Mouse (Mus musculus): ENCODE measurements around the gene Hoxa2.

Hoxa2 gene

DNA sequence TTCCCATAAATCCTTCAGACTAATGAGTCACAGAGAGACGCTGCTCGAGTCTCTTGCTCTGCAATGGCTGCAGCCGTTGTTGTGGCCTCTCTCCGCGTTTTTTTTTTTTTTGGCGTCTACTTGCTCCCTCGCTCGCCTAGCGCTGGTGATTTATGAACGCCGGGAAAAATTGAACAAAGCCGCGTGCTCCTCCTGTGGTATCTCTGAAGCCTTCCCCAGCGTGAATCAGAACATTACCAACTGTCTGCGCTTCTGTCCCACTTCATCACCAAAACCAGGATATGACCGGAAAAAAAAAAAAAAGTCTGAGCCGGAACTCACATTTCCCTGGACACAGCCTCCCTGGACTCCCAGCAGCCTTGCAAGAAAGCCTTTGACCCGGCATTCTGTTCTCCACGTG, 20.6 kb upstream of the Hoxa2 start:
- H3K27me3 ChIP-seq (ENCODE audit: insufficient read depth, low read length) = peaks cover 99% of the 10 kb centered on the region
- H3K4me1 ChIP-seq (replicated peaks; ENCODE audit: low read depth, low read length) = peaks cover 18% of the 10 kb centered on the region
- no peaks in the 10 kb centered on the region for H3K36me3 ChIP-seq (ENCODE audit: insufficient read depth, low read length)
- no peak overlapping the region for H3K4me3 ChIP-seq (replicated peaks; ENCODE audit: low read length)
- no peak for TF ChIP-seq POU5F1 (IDR thresholded peaks at IDR 0.05; ENCODE audit: borderline replicate concordance, low read length)
- no peak for TF ChIP-seq NANOG (IDR thresholded peaks at IDR 0.05; ENCODE audit: borderline replicate concordance, low read length)
- no peak for TF ChIP-seq CTCF (conservative IDR thresholded peaks at IDR 0.05; ENCODE audit: low read length)
- no peaks in the 10 kb centered on the region for H3K9me3 ChIP-seq (ENCODE audit: low read length)

DNA sequence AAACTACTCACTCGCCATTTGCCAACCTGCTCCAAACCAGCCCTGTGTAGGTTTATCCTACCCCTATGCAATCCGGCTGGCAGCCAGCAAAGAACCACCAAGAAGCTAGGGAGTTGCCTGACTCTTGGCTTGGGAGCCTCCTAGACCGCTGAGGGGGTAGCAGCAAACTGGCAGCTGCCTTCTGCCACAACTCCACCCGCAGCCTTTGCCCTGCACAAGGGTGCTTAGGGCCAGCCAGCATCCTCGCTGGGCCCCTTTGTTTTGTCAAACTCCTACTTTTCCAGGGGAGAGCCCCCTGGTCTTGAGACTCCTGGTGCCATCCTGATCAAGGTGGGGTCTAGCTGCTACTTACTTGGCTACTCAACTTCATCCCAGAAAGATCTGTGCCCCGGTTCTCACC, 20.0 kb upstream of the Hoxa2 start:
- no peak overlapping the region for H3K4me3 ChIP-seq (replicated peaks; ENCODE audit: low read length)
- peaks cover 99% of the 10 kb centered on the region for H3K27me3 ChIP-seq (ENCODE audit: insufficient read depth, low read length)
- TF ChIP-seq NANOG (IDR thresholded peaks at IDR 0.05; ENCODE audit: borderline replicate concordance, low read length) = no peak
- TF ChIP-seq CTCF (conservative IDR thresholded peaks at IDR 0.05; ENCODE audit: low read length) = no peak
- TF ChIP-seq POU5F1 (IDR thresholded peaks at IDR 0.05; ENCODE audit: borderline replicate concordance, low read length) = no peak
- H3K9me3 ChIP-seq (ENCODE audit: low read length) = no peaks in the 10 kb centered on the region
- no peaks in the 10 kb centered on the region for H3K36me3 ChIP-seq (ENCODE audit: insufficient read depth, low read length)
- H3K4me1 ChIP-seq (replicated peaks; ENCODE audit: low read depth, low read length) = peaks cover 20% of the 10 kb centered on the region

DNA sequence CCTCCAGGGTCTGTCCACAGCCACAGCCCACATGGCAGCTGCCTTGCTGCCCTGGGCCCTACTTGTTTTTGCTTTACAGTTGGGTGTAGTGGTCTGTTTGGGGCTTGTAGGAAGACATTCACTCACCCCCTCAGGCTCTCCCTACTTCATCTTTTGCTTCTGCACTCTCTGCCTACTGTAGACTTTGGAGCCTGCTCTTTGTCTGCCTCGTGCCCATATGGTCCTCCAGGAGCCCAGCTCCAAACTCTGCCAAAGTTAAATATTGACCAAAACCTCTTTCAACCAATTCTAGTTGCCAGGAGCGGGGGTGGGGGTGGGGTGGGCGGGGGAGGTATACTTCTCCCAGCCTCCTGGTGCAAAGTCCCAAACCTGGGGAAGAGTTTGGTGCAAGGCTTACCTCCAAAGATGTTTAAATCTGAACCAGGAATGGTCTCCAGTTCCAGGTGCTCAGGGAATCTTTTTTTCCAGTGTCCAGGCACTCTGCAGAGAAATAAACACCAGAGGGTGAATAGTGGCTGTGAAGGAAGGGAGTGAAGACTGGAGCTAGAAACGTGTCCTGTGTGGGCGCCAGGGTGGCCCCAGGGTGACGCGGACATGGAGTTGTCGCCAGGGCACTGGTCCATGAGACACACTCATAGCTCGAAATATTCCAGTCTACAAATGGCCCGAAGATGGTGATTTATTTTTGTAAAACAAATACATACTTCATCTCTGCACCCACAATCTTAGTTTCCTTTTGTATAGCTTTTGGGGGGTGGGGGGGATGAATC, 18.9 kb upstream of the Hoxa2 start:
- Histone ChIP-seq H3K9me3 (ENCODE audit: low read length) (no peaks in the 10 kb centered on the region), H3K4me1 (replicated peaks; ENCODE audit: low read depth, low read length) (peaks cover 23% of the 10 kb centered on the region), H3K4me3 (replicated peaks; ENCODE audit: low read length) (no peak overlapping the region), H3K36me3 (ENCODE audit: insufficient read depth, low read length) (no peaks in the 10 kb centered on the region), H3K27me3 (ENCODE audit: insufficient read depth, low read length) (peaks cover 99% of the 10 kb centered on the region)
- TF ChIP-seq NANOG (IDR thresholded peaks at IDR 0.05; ENCODE audit: borderline replicate concordance, low read length) (no peak), CTCF (conservative IDR thresholded peaks at IDR 0.05; ENCODE audit: low read length) (no peak), POU5F1 (IDR thresholded peaks at IDR 0.05; ENCODE audit: borderline replicate concordance, low read length) (no peak)

DNA sequence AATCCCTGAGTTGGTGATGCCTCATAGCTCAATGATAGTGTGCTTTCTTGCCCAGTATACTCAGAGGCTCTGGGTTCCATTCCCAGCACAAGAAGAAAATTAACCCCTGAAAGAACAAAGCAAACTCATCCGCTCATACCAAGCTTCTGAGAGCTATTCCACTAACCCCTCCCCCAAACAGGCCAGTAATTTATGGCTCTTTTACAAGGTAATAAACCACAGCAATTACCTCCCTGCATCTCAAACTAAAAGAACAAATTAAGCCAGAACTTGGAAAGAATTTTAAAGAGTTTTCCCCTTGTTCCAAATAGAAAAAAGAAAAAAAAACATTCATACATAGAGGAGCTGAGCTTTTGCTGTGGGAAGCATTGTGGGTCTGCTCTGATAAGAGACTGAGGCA, 18.2 kb upstream of the Hoxa2 start:
- Histone ChIP-seq H3K9me3 (ENCODE audit: low read length) (no peaks in the 10 kb centered on the region), H3K36me3 (ENCODE audit: insufficient read depth, low read length) (no peaks in the 10 kb centered on the region), H3K27me3 (ENCODE audit: insufficient read depth, low read length) (peaks cover 99% of the 10 kb centered on the region), H3K4me3 (replicated peaks; ENCODE audit: low read length) (no peak overlapping the region), H3K4me1 (replicated peaks; ENCODE audit: low read depth, low read length) (peaks cover 23% of the 10 kb centered on the region)
- TF ChIP-seq NANOG (IDR thresholded peaks at IDR 0.05; ENCODE audit: borderline replicate concordance, low read length) = no peak
- TF ChIP-seq POU5F1 (IDR thresholded peaks at IDR 0.05; ENCODE audit: borderline replicate concordance, low read length) = no peak
- no peak for TF ChIP-seq CTCF (conservative IDR thresholded peaks at IDR 0.05; ENCODE audit: low read length)

DNA sequence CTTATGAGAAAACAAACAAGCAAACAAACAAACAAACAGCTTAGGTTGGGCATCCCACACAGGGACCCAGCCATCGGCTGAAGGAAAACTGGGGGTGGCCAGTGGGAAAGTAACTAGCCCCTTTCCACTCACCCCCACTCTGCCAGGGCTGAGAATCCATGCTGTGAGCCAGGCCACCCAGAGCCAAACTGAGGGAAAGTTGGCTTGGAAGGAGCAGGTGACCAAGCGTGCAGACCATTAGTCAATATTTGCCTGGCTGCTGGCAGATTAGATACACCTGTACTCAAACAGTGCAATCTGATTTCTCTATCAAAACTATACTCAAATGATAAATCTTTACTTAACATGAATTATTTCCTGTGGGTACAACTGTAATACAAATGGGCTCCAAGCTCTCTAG, 17.4 kb upstream of the Hoxa2 start:
- H3K27me3 ChIP-seq (ENCODE audit: insufficient read depth, low read length) = peaks cover 99% of the 10 kb centered on the region

DNA sequence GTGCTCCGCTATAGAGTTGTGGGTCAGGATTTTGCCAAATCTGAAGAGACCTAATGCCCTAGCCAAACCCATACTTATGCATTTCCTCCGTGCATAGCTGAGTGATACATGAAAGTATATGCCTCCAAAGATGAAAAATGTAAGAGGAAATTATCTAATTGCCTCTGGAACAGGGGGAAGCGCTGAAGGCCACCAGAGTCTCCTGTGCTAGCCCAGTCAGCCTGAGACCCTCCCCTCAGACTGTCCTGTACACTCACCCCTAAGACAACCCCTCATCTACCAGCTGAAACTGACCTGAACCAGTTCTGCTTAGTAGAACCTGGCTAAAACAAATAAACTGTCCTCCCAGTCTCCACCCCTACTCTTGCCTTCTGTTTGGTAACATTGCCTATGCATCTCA, 16.1 kb upstream of the Hoxa2 start:
- H3K36me3 ChIP-seq (ENCODE audit: insufficient read depth, low read length) = no peaks in the 10 kb centered on the region
- H3K4me3 ChIP-seq (replicated peaks; ENCODE audit: low read length) = no peak overlapping the region
- no peak for TF ChIP-seq POU5F1 (IDR thresholded peaks at IDR 0.05; ENCODE audit: borderline replicate concordance, low read length)
- no peak for TF ChIP-seq CTCF (conservative IDR thresholded peaks at IDR 0.05; ENCODE audit: low read length)
- no peak for TF ChIP-seq NANOG (IDR thresholded peaks at IDR 0.05; ENCODE audit: borderline replicate concordance, low read length)
- H3K27me3 ChIP-seq (ENCODE audit: insufficient read depth, low read length) = peaks cover 97% of the 10 kb centered on the region
- no peaks in the 10 kb centered on the region for H3K9me3 ChIP-seq (ENCODE audit: low read length)
- H3K4me1 ChIP-seq (replicated peaks; ENCODE audit: low read depth, low read length) = peaks cover 38% of the 10 kb centered on the region

More for the DNA sequence above, 17.4 kb upstream of the Hoxa2 start:
- H3K36me3 ChIP-seq (ENCODE audit: insufficient read depth, low read length) = no peaks in the 10 kb centered on the region
- H3K9me3 ChIP-seq (ENCODE audit: low read length) = no peaks in the 10 kb centered on the region
- TF ChIP-seq POU5F1 (IDR thresholded peaks at IDR 0.05; ENCODE audit: borderline replicate concordance, low read length) (no peak), NANOG (IDR thresholded peaks at IDR 0.05; ENCODE audit: borderline replicate concordance, low read length) (no peak), CTCF (conservative IDR thresholded peaks at IDR 0.05; ENCODE audit: low read length) (no peak)
- H3K4me3 ChIP-seq (replicated peaks; ENCODE audit: low read length) = no peak overlapping the region
- H3K4me1 ChIP-seq (replicated peaks; ENCODE audit: low read depth, low read length) = peaks cover 29% of the 10 kb centered on the region

DNA sequence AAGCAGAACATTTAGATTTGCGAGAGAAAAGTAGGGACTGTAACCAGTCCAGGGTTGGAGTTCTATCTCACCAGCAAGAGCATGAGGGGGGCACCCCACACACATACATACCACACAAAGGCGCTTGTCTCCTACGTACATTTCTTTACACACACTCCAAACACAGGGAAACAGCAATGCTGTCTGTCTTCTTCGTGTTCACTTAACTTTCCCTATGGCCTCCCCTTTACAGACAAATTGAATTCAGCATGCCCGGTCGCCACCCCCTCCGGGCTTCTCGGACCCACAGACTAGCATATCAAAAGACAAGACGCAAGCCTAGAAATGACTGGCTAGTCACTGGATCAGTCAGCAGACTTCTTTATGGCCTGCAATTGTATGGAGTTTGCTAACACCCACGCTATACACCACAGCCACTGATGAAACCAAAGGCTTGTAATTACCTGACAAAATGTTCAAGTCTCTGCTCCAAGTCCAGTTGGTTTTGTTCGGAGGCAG, 15.6 kb upstream of the Hoxa2 start:
- H3K27me3 ChIP-seq (ENCODE audit: insufficient read depth, low read length) = peaks cover 95% of the 10 kb centered on the region
- H3K4me3 ChIP-seq (replicated peaks; ENCODE audit: low read length) = no peak overlapping the region
- no peaks in the 10 kb centered on the region for H3K9me3 ChIP-seq (ENCODE audit: low read length)
- H3K4me1 ChIP-seq (replicated peaks; ENCODE audit: low read depth, low read length) = peaks cover 39% of the 10 kb centered on the region
- H3K36me3 ChIP-seq (ENCODE audit: insufficient read depth, low read length) = no peaks in the 10 kb centered on the region
- TF ChIP-seq NANOG (IDR thresholded peaks at IDR 0.05; ENCODE audit: borderline replicate concordance, low read length) = no peak
- TF ChIP-seq CTCF (conservative IDR thresholded peaks at IDR 0.05; ENCODE audit: low read length) = no peak

DNA sequence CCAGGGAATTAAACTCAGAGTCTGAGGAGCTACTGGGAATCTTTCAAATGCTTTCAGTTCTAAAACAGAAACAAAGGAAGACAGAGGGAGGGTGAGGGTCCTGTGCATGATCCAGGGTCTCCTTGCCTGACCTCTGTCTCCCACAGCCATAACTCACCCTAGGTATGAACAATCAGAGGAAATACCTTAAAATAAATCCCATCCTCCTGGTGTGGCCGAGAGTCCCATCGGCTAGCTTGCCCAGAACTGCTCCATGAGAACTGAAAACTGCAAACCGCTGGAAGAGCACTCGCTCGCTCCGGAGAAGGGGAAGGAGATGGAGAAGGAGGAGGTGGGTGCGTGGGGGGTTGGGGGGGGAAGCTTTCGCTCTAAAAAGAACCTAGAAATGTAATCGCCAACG, 15.1 kb upstream of the Hoxa2 start:
- no peak overlapping the region for H3K4me3 ChIP-seq (replicated peaks; ENCODE audit: low read length)
- H3K36me3 ChIP-seq (ENCODE audit: insufficient read depth, low read length) = no peaks in the 10 kb centered on the region
- peaks cover 42% of the 10 kb centered on the region for H3K4me1 ChIP-seq (replicated peaks; ENCODE audit: low read depth, low read length)
- TF ChIP-seq CTCF (conservative IDR thresholded peaks at IDR 0.05; ENCODE audit: low read length) (no peak), POU5F1 (IDR thresholded peaks at IDR 0.05; ENCODE audit: borderline replicate concordance, low read length) (no peak), NANOG (IDR thresholded peaks at IDR 0.05; ENCODE audit: borderline replicate concordance, low read length) (no peak)
- peaks cover 95% of the 10 kb centered on the region for H3K27me3 ChIP-seq (ENCODE audit: insufficient read depth, low read length)
- H3K9me3 ChIP-seq (ENCODE audit: low read length) = no peaks in the 10 kb centered on the region

Measured in E14TG2a.4 (cell line).